Mouse (Mus musculus): ENCODE measurements around the gene Glce. TPM values are rescaled to one million over a fixed set of nuclear protein-coding genes. Genes with fewer than 3 reads are reported as not detected.

Glce gene
- total RNA-seq (2017) = 8.7 and 10.8 TPM in 2 replicates

DNA sequence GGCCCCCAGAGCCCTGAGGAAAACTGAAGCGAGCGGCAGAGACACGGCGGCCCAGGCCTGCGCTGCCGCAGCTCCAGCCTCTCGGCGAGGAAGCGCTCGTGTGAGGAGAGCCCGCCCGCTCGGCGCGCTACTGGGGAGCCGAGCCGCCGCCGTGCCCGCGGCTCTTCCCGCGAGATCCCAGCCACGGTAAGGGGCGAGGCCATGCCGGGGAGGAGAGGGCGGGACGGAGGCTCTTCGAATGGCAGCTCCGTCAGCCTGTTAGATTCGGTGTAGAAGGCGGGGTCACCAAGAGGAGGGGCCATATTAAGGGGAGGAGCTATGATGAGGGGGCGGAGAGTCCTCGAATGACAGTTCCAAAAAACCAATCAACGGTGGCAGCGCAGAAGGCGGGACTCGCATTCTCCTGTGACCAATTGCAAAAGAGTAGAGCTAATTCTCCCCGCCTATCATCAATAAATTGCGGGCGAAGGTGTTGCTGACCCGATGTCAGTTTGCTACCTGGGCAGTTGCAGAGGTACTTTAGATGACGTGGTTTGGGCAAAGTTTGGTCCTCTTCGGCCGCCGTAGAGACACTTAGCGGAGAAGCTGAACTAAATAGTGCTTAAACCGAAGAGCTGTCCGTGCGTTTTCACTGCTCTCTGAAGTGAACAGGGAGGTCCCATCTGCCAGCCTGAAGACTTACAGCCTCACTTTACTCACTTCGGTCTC is at the start of gene Glce:
Gene Glce (minus strand): TSS at position 148 of the 708 bp plus-strand sequence.
- peak; percentile 97 for ATAC-seq (ENCODE audit: extremely low read depth, insufficient number of reproducible peaks, low FRiP score, poor library complexity, severe bottlenecking)

DNA sequence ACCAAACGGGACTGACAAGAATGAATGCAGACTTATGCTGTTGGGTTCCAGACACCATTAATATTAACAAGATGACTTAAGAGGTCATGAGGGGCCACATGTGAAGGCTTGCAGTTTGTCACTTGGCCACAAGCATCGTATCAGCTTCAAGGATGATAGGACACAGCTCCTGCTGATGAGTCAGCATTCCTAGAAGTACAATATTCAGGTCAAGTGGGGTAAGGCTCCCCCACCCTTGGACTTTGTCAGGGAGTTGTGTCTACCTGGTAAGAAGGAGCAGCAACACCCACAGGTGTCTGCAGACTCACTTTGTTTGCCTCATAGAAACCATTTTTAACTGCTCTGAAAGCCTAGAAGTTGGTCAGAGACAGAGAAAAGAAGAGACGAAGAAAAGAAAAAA is 49.8 kb upstream of the Glce start:
- ATAC-seq (ENCODE audit: extremely low read depth, insufficient number of reproducible peaks, low FRiP score, poor library complexity, severe bottlenecking) = no peak

DNA sequence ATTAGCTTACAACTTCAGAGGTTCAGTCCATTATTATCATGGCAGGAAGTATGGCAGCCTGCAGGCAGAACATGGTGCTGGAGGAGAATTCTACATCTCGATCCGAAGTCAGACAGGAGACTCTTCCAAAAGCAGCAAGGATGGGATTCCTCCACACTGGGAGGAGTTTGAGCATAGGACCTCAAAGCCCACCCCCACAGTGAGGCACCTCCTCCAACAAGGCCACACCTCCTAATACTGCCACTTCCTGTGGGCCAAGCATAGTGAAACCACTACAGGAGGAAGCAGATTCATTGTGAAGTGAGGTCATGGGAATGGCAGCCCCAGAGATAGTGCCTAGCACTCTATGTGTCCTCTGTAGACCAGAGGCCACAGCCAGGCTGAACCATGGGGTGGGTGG is 48.5 kb upstream of the Glce start:
- ATAC-seq (ENCODE audit: extremely low read depth, insufficient number of reproducible peaks, low FRiP score, poor library complexity, severe bottlenecking) = no peak

DNA sequence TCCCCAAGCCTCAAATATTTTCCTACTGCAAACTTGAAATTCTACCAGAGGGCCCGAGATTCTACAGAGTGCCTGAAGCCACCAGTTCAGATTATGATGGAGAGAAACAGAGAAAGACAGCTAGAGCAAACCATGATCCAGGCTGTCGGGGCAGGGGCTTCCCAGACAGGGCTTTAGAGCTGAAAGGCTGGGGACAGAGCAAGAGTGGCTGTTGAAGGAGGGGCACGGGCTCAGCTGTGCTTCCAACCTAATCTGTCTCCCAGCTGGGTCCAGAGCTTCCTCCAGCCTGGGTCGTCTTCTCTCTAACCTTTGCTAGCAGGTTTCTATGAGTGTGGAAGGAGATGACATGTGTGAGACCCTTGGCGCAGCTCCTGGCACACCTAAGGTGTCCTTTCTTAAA is 44.2 kb upstream of the Glce start:
- no peak for ATAC-seq (ENCODE audit: extremely low read depth, insufficient number of reproducible peaks, low FRiP score, poor library complexity, severe bottlenecking)

DNA sequence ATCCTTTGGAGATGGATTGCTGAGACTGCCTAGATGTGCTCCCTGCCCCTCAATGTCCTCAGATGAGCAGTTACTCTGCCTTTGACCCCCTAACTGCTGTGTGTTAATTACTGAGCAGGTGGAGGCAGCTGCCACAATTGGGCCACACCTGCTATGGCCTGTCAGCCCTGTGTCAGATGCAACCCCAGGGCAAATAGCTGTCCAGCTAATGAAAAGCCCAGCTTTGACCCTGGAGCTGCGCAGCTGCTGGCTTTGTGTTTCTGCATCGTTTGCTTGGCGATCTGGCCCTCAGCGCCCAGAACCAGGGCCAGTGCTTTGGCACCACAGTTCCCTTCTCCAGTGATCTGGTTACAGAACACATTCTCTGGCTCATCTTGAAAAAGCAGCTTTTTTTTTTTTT is 43.7 kb upstream of the Glce start:
- ATAC-seq (ENCODE audit: extremely low read depth, insufficient number of reproducible peaks, low FRiP score, poor library complexity, severe bottlenecking) = no peak

DNA sequence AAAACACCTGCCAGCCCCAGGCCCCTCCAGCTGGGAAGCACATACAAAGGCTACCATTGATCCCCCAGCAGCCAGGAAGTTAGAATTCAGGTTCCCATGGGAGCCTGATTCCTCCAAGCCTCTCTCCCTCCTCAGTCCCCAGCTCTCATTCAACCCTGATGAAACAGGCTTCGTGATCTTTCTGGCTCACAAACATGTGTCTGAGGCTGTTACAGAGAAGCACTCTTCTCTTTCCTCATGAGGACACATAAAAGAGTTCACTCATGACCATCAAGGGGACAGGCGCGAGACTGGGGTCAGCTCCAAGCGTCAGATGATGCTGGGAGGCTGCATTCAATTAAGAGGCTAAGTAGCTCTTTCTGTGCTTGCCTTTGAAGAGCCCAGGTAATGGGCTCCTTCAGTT is 40.4 kb upstream of the Glce start:
- no peak for ATAC-seq (ENCODE audit: extremely low read depth, insufficient number of reproducible peaks, low FRiP score, poor library complexity, severe bottlenecking)

DNA sequence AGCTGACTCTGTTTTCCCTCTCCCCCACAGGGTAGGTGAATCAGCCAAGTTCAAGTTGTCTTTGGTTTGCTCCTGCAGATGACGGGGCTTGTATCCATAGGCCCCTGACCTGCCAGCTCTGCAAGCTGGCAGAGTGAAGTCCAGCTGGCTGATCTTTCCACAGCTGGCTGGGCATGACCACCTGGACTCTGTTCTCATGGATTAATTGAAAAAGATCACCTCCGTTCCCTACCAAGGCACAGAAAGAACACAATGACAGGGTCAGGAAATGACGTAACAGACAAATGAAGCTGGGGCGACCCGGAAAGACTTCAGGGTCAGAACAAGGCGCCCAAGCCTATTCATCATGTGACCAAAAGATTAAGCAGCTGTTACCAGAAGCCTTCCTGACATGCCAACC is 38.3 kb upstream of the Glce start:
- no peak for ATAC-seq (ENCODE audit: extremely low read depth, insufficient number of reproducible peaks, low FRiP score, poor library complexity, severe bottlenecking)

DNA sequence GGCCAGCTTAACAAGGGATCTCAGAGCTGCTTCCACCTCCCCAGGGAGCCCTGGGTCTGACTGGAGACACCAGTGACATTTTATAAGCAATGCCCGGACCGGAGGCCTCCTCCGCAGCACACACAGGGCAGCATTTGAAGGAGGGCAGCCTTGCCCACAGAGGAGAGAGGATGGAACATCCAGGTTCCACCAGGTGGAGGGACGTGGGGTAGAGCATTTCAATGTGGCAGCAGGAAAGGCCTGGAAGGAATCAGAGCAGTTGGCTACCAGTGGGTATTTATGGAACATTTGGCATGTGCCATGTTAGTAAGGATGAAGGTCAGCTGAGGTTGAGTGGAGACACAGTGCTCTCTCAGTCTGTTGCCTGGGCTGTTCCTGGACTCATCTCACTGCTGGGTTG is 36.3 kb upstream of the Glce start:
- no peak for ATAC-seq (ENCODE audit: extremely low read depth, insufficient number of reproducible peaks, low FRiP score, poor library complexity, severe bottlenecking)

DNA sequence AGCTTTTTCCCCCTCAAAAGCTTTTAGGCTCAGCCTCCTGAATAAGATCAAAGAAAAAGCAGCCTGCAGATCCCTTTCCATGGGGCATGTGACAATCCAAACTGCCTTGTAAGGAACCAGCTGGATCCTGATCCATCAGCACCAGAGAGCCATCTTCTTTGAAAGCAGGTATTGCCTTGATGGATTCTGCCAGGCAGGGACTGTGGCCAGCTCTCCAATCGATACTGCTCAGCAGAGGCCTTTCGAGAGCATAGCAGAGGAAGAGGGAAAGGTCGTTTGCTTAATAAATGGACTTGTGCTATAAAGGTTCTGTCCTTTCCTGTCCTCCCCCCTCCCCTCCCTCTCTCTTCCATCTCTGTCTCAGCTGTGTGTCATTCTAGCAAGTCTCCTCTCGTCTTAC is 33.4 kb upstream of the Glce start:
- no peak for ATAC-seq (ENCODE audit: extremely low read depth, insufficient number of reproducible peaks, low FRiP score, poor library complexity, severe bottlenecking)

DNA sequence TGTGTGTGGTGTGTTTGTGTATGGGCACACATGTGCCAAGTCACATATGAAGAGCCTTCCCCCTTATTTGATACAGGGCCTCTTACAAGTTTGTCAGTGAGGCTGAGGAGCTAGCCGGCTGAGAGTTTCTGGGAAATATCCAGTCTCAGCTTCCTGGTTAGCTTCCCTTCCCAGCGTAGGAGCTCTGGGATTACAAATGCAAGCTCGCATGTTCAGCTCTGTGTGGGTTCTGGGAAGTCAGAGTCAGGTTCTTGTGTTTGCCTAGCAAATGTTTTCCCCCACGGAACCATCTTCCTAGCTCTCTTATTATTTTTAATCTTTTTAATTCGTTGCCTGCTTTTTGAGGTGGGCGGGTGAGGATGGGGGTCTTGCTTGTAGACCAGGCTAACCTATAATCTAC is 32.9 kb upstream of the Glce start:
- ATAC-seq (ENCODE audit: extremely low read depth, insufficient number of reproducible peaks, low FRiP score, poor library complexity, severe bottlenecking) = no peak

DNA sequence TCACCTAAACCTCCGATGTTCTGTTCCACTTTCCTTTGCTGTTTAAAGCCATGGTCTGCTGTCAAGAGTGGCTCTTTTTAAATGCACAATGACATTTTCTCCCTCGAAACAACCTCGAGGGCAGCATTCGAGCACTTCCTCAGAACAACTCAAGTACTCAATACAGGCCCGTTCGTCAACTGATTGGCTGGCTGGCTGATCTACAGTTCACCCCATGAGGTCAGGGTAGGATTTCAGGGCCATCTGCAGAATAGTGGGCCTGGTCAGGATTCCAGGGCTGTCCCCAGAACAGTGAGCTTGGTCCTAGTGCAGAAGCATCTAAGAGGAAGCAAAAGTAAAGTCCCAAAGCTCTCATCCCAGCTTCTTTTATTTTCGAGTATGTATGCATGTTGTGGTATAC is 32.5 kb upstream of the Glce start:
- no peak for ATAC-seq (ENCODE audit: extremely low read depth, insufficient number of reproducible peaks, low FRiP score, poor library complexity, severe bottlenecking)

DNA sequence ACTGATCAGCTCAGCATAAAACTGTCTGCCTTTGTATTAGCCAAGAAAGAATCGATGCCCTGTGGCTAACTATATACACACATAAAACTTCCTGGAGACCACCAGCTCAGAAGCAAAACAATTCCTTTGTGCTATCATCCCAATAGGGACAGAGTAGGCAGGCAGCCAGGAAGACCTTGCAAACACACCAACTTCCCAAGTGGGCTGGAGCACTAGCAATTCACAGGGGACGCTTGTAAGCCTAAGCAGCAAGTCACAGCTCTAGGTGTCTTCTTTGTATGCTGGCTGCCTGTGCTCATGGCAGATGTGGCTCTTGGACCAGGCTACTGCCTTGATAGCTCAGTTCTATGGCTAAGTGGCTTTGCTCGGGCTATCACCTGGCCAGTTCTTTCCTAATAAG is 32.1 kb upstream of the Glce start:
- no peak for ATAC-seq (ENCODE audit: extremely low read depth, insufficient number of reproducible peaks, low FRiP score, poor library complexity, severe bottlenecking)

DNA sequence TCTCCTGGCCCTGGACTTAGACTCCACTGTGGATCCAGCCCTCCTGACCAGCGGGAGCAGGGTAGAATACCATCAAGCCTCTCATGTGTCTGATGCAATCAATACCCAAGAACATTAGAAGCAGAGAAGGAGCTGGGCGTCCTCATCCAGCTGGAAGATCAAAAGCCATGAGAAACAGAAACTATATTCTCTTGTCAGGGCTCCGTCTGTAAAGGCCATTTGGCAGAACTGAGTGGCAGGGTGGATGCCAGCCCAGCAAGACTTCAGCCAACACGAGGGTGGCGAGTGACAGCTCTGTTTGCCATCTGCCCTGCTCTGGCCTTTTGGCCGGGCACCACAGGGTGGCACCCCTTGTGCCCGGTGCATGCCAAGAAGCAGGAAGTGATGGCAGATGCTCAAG is 30.8 kb upstream of the Glce start:
- no peak for ATAC-seq (ENCODE audit: extremely low read depth, insufficient number of reproducible peaks, low FRiP score, poor library complexity, severe bottlenecking)

DNA sequence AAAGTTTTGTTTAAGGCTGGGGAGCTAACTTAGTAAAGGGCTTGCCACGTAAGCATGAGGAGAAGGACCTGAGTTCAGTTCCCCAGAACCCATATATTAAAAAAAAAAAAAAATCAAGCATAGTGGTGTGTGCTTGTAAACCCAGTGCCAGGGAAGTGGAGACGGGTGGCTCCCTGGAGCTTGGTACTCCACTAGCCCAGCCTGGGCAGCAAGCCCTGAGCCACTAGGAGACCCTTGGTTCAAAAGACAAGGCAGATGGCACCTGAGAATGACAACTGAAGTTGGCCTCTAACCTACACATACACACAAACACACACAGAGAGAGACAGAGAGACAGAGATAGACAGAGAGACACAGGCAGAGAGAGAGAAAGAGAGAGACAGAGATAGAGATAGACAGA is 30.1 kb upstream of the Glce start:
- no peak for ATAC-seq (ENCODE audit: extremely low read depth, insufficient number of reproducible peaks, low FRiP score, poor library complexity, severe bottlenecking)

DNA sequence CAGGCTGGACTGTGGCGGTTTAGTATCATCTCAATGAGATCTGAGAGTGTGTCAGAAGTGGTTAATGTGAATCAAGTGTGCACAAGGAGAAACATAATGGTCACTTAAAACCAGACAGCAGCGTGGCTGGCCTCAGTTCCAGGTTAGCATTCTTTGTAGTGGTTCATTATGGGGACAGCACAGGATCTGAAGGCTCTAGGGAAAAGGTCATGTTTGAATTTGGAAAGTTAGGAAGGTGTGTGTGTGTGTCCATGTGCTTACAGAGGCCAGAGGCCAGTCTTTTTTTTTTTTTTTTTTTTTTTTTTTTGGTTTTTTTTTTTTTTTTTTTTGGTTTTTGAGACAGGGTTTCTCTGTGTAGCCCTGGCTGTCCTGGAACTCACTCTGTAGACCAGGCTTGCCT is 22.7 kb upstream of the Glce start:
- ATAC-seq (ENCODE audit: extremely low read depth, insufficient number of reproducible peaks, low FRiP score, poor library complexity, severe bottlenecking) = no peak

DNA sequence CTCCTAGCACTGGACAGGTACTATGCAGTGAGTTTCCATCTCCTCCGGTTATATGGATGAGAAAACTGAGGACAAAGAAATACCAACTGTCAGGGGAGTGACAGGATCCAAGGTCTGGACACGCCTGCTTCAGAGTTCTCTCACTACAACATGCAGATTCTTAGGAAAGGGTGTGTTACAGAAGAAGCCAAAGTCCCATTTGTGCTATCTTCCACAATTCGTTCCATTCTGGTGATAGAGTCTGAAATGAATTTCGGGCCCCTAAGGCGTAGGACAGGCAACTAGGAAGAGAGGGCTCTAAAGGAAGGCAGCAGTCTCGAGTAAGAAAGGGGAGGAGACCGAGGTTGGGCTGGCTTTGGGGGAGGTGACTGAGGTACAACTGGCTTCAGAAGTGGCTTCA is 21.0 kb upstream of the Glce start:
- ATAC-seq (ENCODE audit: extremely low read depth, insufficient number of reproducible peaks, low FRiP score, poor library complexity, severe bottlenecking) = no peak

DNA sequence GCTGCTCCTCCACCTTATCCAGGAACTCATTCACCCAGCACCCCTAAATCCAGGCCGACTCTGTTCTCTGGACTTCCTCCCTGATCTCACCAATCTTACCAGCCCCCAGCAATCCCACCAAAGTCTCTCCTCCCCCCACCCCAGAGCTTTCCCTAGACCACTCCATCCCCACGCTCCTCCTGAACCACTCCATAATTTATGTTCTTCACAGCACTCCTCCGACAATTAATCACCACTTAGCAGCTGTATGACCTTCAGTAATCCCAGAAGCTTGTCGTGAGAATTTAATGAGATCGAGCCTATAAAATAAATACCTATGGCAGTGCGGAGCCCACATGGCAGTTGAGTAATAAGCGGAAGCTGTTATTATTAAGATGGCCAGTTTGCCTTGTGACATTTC is 16.6 kb upstream of the Glce start:
- no peak for ATAC-seq (ENCODE audit: extremely low read depth, insufficient number of reproducible peaks, low FRiP score, poor library complexity, severe bottlenecking)

DNA sequence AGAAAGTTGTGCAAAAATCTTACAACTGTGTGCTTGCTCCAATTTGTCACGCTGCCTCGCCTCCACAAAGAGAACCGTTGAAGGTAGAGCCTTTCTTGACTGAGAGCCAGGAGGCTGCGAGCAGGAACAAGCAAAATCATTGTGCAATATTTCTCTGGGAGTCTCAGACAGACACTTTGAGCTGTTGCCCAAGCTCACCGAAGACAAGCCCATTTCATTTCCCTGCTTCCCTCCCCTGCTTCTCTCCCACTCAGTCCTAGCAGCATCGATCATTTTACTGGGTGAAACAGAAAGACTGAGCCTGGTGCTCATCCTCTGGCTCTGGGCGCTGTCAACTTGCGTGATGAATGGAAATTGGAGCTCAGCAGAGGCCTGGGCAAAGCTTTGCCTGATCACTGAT is 14.8 kb upstream of the Glce start:
- no peak for ATAC-seq (ENCODE audit: extremely low read depth, insufficient number of reproducible peaks, low FRiP score, poor library complexity, severe bottlenecking)

DNA sequence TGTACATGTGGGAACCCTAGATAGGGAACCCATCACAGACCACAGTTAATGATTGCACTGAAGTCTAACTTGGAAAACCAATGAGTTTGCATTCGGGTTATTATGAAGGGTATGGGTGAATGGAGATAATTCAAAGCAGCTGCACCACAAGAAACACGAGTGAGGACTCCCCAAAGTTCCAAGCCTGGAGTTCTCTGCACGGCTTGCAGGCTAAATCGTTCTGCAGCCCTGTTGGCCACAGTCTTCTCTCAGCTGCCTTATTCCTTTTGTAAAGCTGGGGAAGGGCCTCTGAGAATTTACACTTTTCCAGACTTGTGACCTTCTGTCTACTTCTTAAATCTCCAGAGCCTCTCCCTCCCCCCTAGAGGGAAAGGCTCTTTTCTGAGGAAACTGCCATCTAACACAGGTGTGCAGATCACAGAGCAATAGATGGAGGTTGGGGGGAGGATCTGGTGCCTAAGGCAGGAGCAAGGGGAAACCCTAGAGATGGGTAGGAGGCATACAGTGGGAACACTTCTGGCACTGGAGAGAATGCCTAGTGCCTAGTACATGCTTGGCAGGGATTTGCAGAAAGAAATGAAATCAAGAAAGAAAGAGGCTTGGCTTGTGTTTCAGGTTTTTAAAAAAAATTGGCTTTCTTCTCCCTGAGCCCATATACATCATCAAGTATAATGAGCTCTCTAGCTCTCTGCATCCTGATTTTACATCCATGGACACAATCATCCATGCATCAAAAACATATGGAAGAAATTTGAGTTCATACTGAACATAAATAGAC is 9.7 kb upstream of the Glce start:
- ATAC-seq (ENCODE audit: extremely low read depth, insufficient number of reproducible peaks, low FRiP score, poor library complexity, severe bottlenecking) = no peak

DNA sequence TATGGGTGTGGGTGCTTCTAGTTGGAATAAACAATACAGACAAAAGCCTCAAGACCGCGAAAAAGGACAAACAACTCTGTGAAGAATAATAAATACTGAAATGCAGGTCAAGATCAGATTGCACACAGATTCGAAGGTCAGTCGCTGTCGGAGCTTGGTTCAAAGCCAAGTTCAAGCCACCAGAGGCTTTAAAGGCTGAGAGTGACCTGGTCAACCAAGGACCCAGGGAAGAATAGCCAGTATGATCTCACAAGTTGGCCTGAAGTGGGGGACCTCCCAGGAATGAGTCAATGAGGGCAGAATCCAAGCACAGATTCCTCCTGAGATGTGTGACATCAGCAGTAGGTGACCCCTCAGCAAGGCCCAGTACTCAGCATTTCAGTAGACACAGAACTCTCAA is 8.3 kb upstream of the Glce start:
- ATAC-seq (ENCODE audit: extremely low read depth, insufficient number of reproducible peaks, low FRiP score, poor library complexity, severe bottlenecking) = no peak

DNA sequence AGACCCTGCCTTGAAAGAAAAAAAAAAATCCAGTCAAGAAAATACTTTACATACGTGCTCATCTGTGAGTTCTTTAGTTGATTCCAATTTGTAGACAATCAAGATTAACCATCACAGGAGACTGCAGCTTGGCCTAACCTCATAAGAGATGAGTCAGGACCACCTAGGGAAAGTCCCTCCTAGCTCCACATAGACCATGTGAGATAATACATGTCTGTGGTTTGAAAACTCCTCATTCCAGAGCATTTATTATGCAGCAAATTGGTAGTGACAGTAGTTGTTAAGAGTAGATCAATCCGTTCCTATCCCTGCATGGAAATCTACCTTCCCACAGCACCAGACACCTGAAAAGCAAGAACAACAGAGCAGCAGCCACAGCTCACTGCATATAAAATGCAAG is 5.6 kb upstream of the Glce start:
- no peak for ATAC-seq (ENCODE audit: extremely low read depth, insufficient number of reproducible peaks, low FRiP score, poor library complexity, severe bottlenecking)

Measured in neutrophil, adult 5-6 weeks (primary cell).